Mouse (Mus musculus) embryonic facial prominence, embryonic 14.5 days (tissue): ENCODE data around the gene Sri. TPM values are rescaled to one million over a fixed set of nuclear protein-coding genes. Genes with fewer than 3 reads are reported as not detected.

Source experiments
- polyA plus RNA-seq: library from polyadenylated mRNA; unstranded; fragments of >200 nt; fragmentation: Nextera tagmentation; extraction: Ambion mirVana; gene quantifications from 2 replicates; pipeline ENCODE4 v1.2.1, GENCODE M21; 2014

Gene Sri
- polyA plus RNA-seq, 1 experiment from 2014 or later = 241 TPM

Other genes starting within 250 kb of the Sri start
- gene Steap4, start 85.6 kb upstream of the Sri start, polyA plus RNA-seq = 6.2 and 6.5 TPM in 2 replicates